23 mouse cellular contexts compared by ENCODE assay signal in genomic region chrX:129774478-129774877, GRCm38 (mm10). TPM values are rescaled to one million over a fixed set of nuclear protein-coding genes. Genes with fewer than 3 reads are reported as not detected.
A peak's percentile ranks its signal among the peaks of the same experiment; 100 is the strongest.
DNase-seq lines count a peak whose midpoint lies in the region; ATAC-seq and TF ChIP-seq lines count a peak whose summit lies in the region.
"Had no signal": no experiment of that assay in that cellular context is flagged by ENCODE, and none has a peak within 500 bp of the region (broad histone marks: within the 10 kb centered on the region; RNA-seq: fewer than 3 reads in every experiment).

No protein-coding gene starts in this region.

- H3K4me3 ChIP-seq in forebrain, embryonic 13.5 days: no peak overlapping the region
- no peak overlapping the region for H3K4me3 ChIP-seq in forebrain, embryonic 11.5 days (ENCODE audit: low read depth, low read length)
- H3K4me3 ChIP-seq in E14TG2a.4 (replicated peaks; ENCODE audit: low read length): peak overlapping the region; percentile 17; the same call in 1 of the 2 replicates
- H3K4me3 ChIP-seq: embryonic facial prominence, embryonic 12.5 days; embryonic facial prominence, embryonic 15.5 days; forebrain, embryonic 12.5 days; heart, embryonic 12.5 days; heart, embryonic 15.5 days; hindbrain, embryonic 15.5 days had no signal

- H3K27ac ChIP-seq in forebrain, embryonic 13.5 days: 0 out of 2 replicates have a peak overlapping the region, but pooled peaks have one; percentile 40
- no peak overlapping the region for H3K27ac ChIP-seq in forebrain, embryonic 11.5 days (ENCODE audit: low read depth, low read length)
- H3K27ac ChIP-seq: embryonic facial prominence, embryonic 12.5 days; embryonic facial prominence, embryonic 15.5 days; heart, embryonic 15.5 days; hindbrain, embryonic 15.5 days had no signal

- peaks cover 5% of the 10 kb centered on the region; the same call in 1 of the 2 replicates for H3K4me1 ChIP-seq in forebrain, embryonic 13.5 days
- no peaks in the 10 kb centered on the region for H3K4me1 ChIP-seq in forebrain, embryonic 11.5 days (replicated peaks; ENCODE audit: control insufficient read depth, insufficient read depth, low read length)
- peaks cover 18% of the 10 kb centered on the region for H3K4me1 ChIP-seq in E14TG2a.4 (replicated peaks; ENCODE audit: low read depth, low read length)
- H3K4me1 ChIP-seq: embryonic facial prominence, embryonic 12.5 days; embryonic facial prominence, embryonic 15.5 days; heart, embryonic 12.5 days; heart, embryonic 15.5 days; hindbrain, embryonic 15.5 days had no signal

- no peaks in the 10 kb centered on the region for H3K27me3 ChIP-seq in forebrain, embryonic 13.5 days
- H3K27me3 ChIP-seq in forebrain, embryonic 11.5 days (ENCODE audit: control insufficient read depth, insufficient read depth, low read length): no peaks in the 10 kb centered on the region
- H3K27me3 ChIP-seq in E14TG2a.4 (ENCODE audit: insufficient read depth, low read length): no peaks in the 10 kb centered on the region
- H3K27me3 ChIP-seq: embryonic facial prominence, embryonic 12.5 days; embryonic facial prominence, embryonic 15.5 days; forebrain, embryonic 12.5 days; heart, embryonic 12.5 days; heart, embryonic 15.5 days; hindbrain, embryonic 15.5 days had no signal

- 41% methylated on average over 3 of the region's 3 CpGs for WGBS in forebrain, embryonic 13.5 days
- 53% methylated on average over 3 of the region's 3 CpGs for WGBS in forebrain, embryonic 11.5 days

- no peak overlapping the region for H3K4me2 ChIP-seq in forebrain, embryonic 13.5 days
- no peak overlapping the region for H3K4me2 ChIP-seq in forebrain, embryonic 11.5 days (ENCODE audit: low read depth, low read length, severe bottlenecking)
- H3K4me2 ChIP-seq: embryonic facial prominence, embryonic 12.5 days; embryonic facial prominence, embryonic 15.5 days; forebrain, embryonic 12.5 days; heart, embryonic 12.5 days; heart, embryonic 15.5 days; hindbrain, embryonic 15.5 days had no signal

- DNase-seq in forebrain, embryonic 11.5 days (ENCODE audit: low spot score): no peak
- DNase-seq in R1 (ENCODE audit: low read depth, low spot score): peak; percentile 65
- DNase-seq in cerebellum, postnatal 36 days: no peak
- no peak for DNase-seq in thymus, postnatal 10 days (ENCODE audit: low spot score in 2 of 2)
- DNase-seq: adrenal gland, adult 2 months; adrenal gland, postnatal 14 days; cerebellum, adult 18-20 months; cerebellum, adult 9-10 months; cerebellum, postnatal 14 days; gastrocnemius, postnatal 25 days; heart, adult 18-20 months; heart, postnatal 10 days; heart, postnatal 36 days; kidney, adult 2 months had no signal

- H3K9ac ChIP-seq in forebrain, embryonic 13.5 days: no peak overlapping the region
- no peak overlapping the region for H3K9ac ChIP-seq in forebrain, embryonic 11.5 days (ENCODE audit: low read length)
- H3K9ac ChIP-seq: embryonic facial prominence, embryonic 12.5 days; embryonic facial prominence, embryonic 15.5 days; forebrain, embryonic 12.5 days; heart, embryonic 12.5 days; heart, embryonic 15.5 days; hindbrain, embryonic 15.5 days had no signal

- no peaks in the 10 kb centered on the region for H3K9me3 ChIP-seq in forebrain, embryonic 13.5 days (replicated peaks)
- H3K9me3 ChIP-seq in forebrain, embryonic 11.5 days (ENCODE audit: control insufficient read depth, low read length): no peaks in the 10 kb centered on the region
- no peaks in the 10 kb centered on the region for H3K9me3 ChIP-seq in E14TG2a.4 (ENCODE audit: low read length)
- H3K9me3 ChIP-seq: embryonic facial prominence, embryonic 12.5 days; embryonic facial prominence, embryonic 15.5 days; forebrain, embryonic 12.5 days; heart, embryonic 12.5 days; heart, embryonic 15.5 days; hindbrain, embryonic 15.5 days had no signal

- no peak for ATAC-seq in forebrain, embryonic 13.5 days
- ATAC-seq in forebrain, embryonic 11.5 days (replicated peaks; ENCODE audit: low FRiP score): no peak
- ATAC-seq: intestine, postnatal 0 days had no signal

- no peak for TF ChIP-seq CTCF in E14TG2a.4 (conservative IDR thresholded peaks at IDR 0.05; ENCODE audit: low read length)

- no peaks in the 10 kb centered on the region for H3K36me3 ChIP-seq in forebrain, embryonic 13.5 days (ENCODE audit: poor library complexity, severe bottlenecking)
- no peaks in the 10 kb centered on the region for H3K36me3 ChIP-seq in forebrain, embryonic 11.5 days (ENCODE audit: control insufficient read depth, insufficient read depth, low read length)
- H3K36me3 ChIP-seq in E14TG2a.4 (ENCODE audit: insufficient read depth, low read length): no peaks in the 10 kb centered on the region
- H3K36me3 ChIP-seq: embryonic facial prominence, embryonic 12.5 days; embryonic facial prominence, embryonic 15.5 days; forebrain, embryonic 12.5 days; heart, embryonic 12.5 days; heart, embryonic 15.5 days; hindbrain, embryonic 15.5 days had no signal

RNA-seq across cellular contexts. Expression of gene Diaph2, which starts 24.9 kb away (rescaled TPM):
- polyA plus RNA-seq in forebrain, embryonic 13.5 days (2015; fragmentation: Nextera tagmentation; extraction: Ambion mirVana): 5.7 and 6.1 TPM in 2 replicates
- 4.6 and 5.4 TPM in 2 replicates for polyA plus RNA-seq in forebrain, embryonic 11.5 days (2014; fragmentation: Nextera tagmentation; extraction: Ambion mirVana)
